Mouse (Mus musculus): ENCODE data around the gene Rxra. TPM values are rescaled to one million over a fixed set of nuclear protein-coding genes. Genes with fewer than 3 reads are reported as not detected.

The Rxra gene
- total RNA-seq, 1 experiment from 2014 or later, result 47.8 TPM

- peak; percentile 79 for DNase-seq
These were observed 63.9 kb downstream of the Rxra start for GRCm38 (mm10) chr2:27740091-27740608.

DNA sequence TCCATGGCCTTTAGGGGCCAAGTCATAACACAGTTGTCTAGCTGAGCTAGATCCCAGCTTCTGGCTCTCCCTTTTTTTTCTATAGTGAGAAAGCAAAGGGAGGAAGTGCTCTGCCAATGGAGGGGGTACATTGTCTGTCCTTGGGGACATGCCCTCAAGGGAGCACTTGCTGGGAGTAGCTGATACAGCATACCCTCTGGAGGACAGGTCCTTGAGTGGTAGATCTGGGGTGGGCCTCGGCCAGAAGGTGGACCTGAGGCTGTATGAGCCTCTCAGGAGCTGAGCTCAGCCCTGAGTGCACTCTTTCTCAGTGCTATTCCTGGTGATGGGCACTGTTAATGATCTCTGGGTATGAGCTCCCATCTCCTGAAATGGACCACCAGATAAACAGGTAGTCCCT, 66.9 kb downstream of the Rxra start:
- DNase-seq, result no peak

DNA sequence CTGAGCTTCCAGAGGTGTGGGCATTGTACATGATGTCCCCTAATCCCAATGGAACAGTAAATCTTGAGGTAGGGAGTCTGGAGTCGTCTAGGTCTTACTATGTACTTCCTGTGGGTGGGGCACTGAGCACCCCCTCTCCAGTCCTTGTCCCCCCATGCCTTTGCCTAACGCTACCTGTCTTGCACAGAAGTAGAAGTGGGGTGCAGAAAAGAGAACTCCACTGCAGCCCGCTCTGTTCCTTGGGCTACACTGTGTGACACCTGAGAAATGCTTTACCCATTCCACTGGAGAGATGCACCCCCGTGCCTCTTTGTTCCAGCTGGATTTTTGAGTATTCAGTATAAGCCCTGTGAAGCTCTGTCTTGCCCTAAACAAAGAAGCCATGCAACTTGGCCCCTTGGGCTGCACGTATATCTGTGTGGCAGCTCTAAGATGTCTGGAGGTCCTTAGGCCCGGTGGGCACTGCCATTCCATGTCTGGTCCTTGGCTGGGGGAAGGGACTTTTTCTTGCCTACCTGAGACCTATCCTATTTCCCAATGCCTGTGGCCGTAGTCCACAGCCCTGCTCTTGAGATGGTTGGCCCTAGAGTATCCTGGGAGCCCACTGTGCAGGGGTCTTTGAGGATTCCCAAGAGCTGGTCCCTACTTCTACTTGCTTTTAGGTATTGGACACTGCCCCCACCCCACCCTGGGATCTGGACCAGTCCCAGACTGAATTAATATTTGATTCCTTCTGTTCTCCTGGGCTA, 67.8 kb downstream of the Rxra start:
- no peak for DNase-seq

- no peak for DNase-seq
These were observed 68.5 kb downstream of the Rxra start for GRCm38 (mm10) chr2:27744612-27745351.

DNA sequence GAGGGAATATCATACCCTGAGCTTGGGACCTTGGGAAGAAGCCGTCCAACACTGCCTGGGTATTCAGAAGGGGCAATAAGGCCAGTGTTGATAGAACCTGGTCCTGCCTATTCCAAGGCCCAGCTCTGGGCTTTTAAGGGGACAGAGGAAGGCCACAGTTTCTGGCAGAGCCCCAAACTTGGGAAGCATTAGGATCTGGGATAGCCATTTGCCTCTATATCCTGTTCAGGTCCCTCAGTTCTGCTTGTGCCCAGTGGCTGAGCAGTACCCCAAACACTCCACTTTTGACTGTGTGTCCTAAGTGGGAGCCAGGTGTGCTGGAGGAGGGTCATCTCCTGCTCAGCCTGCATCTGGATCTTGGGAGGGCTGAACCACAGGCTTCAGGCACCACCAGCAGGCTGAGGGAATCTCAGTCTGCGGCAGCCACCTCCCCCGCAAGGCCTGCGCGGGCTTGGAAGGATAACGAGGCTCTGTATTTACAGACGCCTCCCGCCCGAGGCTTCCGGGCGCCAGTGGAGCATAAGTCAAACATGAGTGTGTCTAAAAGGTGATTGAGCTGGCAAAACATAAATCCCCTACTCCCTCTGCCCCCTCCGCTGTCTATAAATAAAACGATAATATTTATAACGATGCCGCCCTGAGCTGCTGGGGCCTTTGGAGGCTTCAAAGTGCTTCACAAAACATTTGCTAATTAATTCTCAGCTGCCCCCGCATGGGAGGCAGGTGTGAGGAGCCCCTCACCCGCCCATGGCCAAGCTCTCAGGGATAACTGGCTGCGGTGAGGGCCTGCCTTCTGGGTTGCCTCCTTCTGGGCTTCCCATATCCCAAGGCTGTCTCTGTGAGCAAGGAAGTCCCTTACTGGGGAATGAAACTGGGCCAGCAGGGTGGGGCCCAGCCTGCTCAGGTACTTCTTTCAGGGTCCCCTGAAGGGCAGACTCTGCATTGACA, 69.7 kb downstream of the Rxra start:
- DNase-seq, result peak; percentile 33

DNA sequence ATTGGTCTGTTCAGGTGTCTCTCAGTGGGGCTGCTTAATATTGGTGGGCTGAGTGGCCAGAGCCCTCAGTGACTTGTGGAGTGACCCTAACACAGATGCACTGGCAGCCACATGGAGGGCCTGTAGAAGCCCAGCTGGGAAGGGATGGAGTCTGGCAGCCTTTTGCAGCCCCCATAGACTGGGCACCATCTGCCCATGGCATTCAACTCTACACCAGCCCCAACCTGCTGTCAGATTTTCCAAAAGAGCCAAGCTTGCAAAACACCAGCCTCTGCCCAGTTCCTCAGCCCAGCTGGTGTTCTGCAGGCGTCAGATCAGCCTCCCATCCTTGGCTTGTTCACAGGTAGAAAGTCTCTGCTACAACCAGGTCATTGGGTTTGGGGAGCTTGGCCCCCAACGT, 70.6 kb downstream of the Rxra start:
- no peak for DNase-seq

GRCm38 (mm10) chr2:27748984-27749383, 72.7 kb downstream of the Rxra start:
- DNase-seq, result no peak

- no peak for DNase-seq
These were observed 74.3 kb downstream of the Rxra start for GRCm38 (mm10) chr2:27750399-27751134.

DNA sequence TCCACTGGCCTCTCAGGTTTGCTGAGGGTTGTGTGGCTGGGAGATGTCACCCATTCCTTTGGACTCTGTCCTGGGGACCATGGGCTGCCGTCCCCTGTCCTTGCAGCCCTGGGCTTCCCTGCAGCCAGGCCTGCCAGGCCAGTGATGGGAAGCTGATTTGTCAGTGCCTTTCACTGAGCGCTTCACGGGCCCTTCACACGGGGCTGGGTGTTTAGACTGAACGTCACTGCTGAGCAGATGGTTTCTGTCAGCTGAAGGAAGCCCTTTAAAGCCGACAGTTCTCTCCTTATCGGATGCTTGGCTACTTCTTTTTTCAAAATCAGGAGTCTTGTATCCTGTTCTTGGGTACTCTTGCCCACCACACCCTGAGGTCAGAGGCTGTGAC, 74.9 kb downstream of the Rxra start:
- no peak for DNase-seq

DNA sequence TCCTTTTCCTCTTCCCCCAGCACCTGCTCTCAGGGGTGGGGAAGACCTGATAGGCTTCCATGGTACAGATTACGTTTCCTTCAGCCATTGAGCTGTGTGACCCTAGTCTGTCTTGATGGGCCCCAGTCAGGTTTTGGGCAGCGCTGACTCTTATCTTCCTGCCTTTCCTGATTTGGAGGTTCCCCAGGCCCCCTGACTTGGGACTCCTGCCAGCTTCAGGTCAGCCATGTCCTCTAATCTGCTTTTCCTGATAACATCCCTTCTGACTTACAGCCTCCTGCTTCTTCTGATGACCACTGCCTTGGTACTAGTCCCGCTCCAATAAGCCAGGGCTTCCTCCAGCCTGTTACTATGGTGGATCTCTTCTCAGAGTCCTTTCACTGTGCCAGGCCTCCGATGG, 75.6 kb downstream of the Rxra start:
- no peak for DNase-seq

- no peak for DNase-seq
These were observed 77.9 kb downstream of the Rxra start for GRCm38 (mm10) chr2:27754094-27754493.

DNA sequence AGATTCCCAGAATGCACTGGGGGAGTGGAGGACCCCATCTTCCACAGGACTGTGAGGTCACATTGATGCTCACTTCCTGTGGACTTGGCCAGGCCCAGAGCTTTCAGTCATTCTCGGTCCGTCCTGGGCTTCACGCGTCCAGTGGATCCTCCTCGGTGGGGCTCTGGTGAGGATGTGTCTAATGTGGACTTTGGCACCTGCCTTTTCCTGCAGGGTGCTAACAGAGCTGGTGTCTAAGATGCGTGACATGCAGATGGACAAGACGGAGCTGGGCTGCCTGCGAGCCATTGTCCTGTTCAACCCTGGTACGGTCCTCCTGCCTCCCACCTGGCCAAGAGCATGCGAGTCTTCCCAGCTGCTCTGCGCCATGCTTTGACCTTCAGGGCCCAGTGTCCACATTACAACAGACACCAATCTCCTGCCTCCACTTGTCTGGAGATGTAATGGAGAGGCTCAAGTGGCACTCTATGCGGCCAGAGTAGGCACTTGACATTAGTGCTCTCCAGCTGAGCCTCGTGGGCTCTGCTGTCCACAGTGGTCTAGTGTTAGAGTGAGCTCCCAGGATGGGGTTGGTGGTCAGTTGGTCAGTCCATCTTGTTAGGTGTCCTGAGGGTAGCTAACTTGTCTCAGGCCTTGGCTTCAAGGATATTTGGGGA, 79.9 kb downstream of the Rxra start:
- DNase-seq, result no peak

DNA sequence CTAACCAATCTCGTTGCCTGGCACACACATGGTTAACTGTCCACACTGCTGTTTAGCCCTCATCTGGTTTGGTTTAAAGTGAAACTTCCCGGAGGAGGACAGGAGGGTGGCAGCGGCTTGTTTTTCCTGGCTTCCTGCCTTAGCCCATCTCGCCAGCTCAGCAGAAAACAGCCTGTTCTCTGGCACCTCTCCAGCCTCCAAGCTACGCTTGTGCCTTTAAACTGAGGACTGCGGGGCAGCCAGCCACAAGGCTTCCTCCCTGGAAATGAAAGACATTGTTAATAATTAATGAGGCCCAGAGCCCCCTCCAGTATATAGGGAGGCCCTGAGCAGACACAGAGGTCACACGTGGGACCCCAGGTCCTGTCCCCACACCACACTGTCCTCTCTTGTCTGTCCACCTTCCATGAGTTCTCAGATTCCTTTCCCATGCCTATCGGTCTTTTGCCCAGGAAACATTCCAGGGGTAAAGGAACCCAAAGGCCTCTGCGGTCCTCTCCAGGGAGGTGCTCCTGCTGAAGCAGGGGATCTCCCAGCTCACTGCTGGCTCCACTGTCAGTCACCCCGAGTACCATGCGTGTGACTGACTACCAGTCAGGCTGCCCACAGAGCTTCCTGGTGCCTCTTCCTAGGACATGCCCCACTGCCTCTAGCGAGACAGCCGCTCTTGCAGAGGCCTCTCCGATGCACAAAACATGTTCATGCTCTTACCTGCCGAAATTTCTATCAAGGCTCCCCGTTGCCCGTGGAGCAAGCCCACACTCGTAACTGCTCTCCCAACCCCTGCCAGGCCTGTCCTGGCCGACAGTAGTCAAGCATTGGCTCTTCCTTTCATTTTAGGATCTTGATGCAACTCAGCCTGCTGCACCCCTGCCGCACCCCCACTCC, 82.4 kb downstream of the Rxra start:
- DNase-seq, result peak; percentile 92

DNA sequence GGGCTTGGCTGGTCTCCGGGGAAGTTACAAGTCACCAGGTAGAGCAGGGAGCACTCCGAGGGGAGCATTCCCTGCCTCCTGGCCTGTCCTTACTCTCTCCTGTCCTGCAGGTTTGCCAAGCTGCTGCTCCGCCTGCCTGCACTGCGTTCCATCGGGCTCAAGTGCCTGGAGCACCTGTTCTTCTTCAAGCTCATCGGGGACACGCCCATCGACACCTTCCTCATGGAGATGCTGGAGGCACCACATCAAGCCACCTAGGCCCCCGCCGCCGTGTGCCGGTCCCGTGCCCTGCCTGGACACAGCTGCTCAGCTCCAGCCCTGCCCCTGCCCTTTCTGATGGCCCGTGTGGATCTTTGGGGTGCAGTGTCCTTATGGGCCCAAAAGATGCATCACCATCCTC, 83.2 kb downstream of the Rxra start:
- DNase-seq, result no peak

DNA sequence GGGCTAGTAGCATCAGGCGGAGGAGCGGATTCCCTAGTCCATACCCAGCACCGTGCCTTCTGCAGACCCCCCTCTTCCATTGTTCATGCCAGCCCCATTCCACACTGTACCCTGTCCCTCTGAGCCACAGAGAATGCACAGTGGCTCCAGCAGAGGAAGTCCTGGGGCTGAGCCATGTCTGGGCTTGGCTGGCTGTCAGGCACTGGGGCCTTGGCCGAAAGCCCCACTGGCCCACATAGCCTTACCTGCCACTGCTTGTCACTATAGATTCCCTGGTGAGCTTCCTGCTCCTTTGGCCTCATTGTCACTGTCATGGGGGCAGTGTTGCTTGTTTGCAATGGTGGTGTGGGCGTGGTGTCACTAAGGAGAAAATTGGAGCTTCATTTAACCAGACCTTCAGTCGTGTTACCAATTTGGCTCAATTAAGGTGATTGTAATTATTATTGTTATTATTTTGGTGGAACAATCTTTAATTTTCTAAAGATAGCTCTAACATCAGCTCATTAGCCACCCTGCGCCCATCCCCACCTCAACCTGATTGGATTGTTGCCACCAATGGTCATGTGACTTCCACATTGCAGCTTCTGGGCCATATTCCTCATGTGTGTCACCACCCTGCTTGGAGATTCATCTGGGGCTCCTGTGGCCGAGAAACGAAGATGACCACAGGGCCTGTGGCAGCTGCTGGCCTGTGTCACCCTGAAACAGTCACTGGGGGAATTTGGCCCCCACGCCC, 85.2 kb downstream of the Rxra start:
- no peak for DNase-seq

- no peak for DNase-seq
These were observed 85.7 kb downstream of the Rxra start for GRCm38 (mm10) chr2:27761996-27762340.

GRCm38 (mm10) chr2:27762509-27762908, 86.3 kb downstream of the Rxra start:
- DNase-seq, result no peak

DNA sequence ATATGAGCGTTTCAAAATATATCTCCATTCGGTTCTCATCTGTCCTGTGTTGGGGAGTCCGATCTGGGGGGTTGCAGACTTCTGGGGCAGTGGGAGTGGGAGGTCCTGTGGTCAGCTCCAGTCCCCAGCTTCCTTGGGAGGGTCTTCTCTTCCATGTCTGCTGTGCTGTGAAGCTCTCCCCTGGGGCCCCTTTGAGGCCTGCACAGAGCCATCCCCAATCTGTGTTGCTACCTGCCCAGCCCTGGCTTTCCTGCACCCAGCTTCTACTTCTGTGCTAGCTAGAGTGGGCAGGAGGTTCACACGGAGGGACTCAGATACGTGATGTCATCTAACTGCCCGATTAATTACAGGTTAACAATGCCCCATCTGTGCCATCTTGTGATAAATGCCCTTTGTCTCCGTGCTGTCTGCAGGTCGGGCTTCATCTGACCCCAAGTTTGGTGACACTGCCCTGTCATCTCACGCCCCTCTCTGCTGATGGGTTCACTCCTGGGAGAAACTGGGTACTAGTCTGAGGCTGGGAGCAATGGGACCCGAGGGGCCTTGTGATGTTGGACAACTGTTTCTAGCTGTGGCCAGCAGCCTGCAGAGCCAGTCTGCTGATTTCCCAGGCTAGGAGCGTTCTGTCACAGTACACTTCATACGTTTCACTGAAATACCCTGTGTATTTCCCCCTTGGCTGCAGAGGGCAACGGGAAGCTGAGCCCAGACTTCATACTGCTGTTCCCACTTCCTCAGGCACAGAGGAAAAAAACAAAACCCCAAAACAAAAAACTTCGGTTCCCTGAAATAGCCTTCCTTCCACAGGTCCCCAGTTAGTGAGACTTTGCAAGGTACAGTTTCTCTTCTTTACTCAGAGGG, 86.9 kb downstream of the Rxra start:
- no peak for DNase-seq

All from adrenal gland, postnatal 25 days (tissue).